Mouse (Mus musculus) lung, embryonic 15.5 days (tissue): ENCODE results near the gene Nr1d1. TPM values are rescaled to one million over a fixed set of nuclear protein-coding genes. Genes with fewer than 3 reads are reported as not detected.

Experiments used
- ATAC-seq: fragments of 200-750 bp; cut with Nextera tagmentation; 2 replicates; pipeline ENCODE4 v1.8.0; 2017; ENCODE audit warnings: moderate number of reproducible peaks, borderline replicate concordance; ENCODE audit not compliant: low FRiP score, low TSS enrichment; ENCODE audit errors: extremely low read depth
- H3K27ac ChIP-seq: fragments of 300-500 bp; sonication (generic); 2 replicates; pipeline ENCODE4 v1.5.1; 2015; ENCODE audit warnings: moderate library complexity, mild to moderate bottlenecking, inconsistent platforms
- H3K27me3 ChIP-seq: fragments of 300-500 bp; sonication (generic); 2 replicates; pipeline ENCODE4 v1.6.1; 2015; ENCODE audit warnings: inconsistent platforms
- H3K36me3 ChIP-seq: fragments of 300-500 bp; sonication (generic); 2 replicates; pipeline ENCODE4 v1.6.1; 2015; ENCODE audit warnings: inconsistent platforms
- H3K4me1 ChIP-seq: fragments of 300-500 bp; sonication (generic); 2 replicates; pipeline ENCODE4 v1.6.1; 2015; ENCODE audit warnings: inconsistent platforms
- H3K4me2 ChIP-seq: fragments of 300-500 bp; sonication (generic); 2 replicates; pipeline ENCODE4 v1.6.1; 2015; ENCODE audit warnings: inconsistent platforms, mild to moderate bottlenecking, moderate library complexity
- H3K4me3 ChIP-seq: fragments of 300-500 bp; sonication (generic); 2 replicates; pipeline ENCODE4 v1.5.1; 2015; ENCODE audit warnings: mild to moderate bottlenecking, inconsistent platforms
- H3K9ac ChIP-seq: fragments of 300-500 bp; sonication (generic); 2 replicates; pipeline ENCODE4 v1.6.1; 2015; ENCODE audit warnings: inconsistent platforms
- H3K9me3 ChIP-seq: fragments of 300-500 bp; sonication (generic); 2 replicates; pipeline ENCODE4 v1.6.1; 2016; ENCODE audit warnings: inconsistent platforms
- WGBS: fragments of 180-500 bp; shearing (Covaris S2); methylation state at CpG from one replicate; pipeline ENCODE4 v1.1.7; 2015; 5-methylcytosine and 5-hydroxymethylcytosine counted together
- polyA plus RNA-seq: library from polyadenylated mRNA; unstranded; fragments of >200 nt; fragmentation: Nextera tagmentation; extraction: Ambion mirVana; gene quantifications from 2 replicates; pipeline ENCODE4 v1.2.1, GENCODE M21; 2015

Gene Nr1d1
- polyA plus RNA-seq, 1 experiment from 2014 or later, result 1.5 TPM

DNA sequence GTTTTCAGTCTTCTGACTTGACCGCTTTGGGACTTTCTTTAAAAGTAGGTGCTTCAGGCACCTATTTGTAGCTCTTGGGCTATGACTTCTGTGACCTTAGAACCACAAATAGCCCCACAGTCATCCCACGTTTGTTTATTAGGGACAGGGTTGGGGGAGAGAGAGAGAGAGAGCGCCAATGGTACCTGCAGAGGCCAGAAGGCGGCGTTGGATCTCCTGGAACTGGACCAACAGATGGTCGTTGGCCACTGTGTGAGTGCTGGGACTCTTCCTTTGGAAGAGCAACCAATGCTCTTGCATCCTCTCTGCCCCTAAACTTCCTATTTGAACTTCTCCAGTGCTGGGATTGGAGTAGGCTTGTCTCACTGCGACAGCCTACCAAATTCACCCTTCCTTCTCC is 12.1 kb upstream of the Nr1d1 start:
- Histone ChIP-seq H3K27ac (peak overlapping the region; percentile 97), H3K36me3 (no peaks in the 10 kb centered on the region), H3K4me2 (peak overlapping the region; percentile 54), H3K4me1 (peaks cover 68% of the 10 kb centered on the region), H3K9me3 (no peaks in the 10 kb centered on the region), H3K27me3 (no peaks in the 10 kb centered on the region), H3K4me3 (no peak overlapping the region), H3K9ac (no peak overlapping the region)
- WGBS, result 22% methylated on average over 7 of the region's 7 CpGs
- ATAC-seq, result no peak

DNA sequence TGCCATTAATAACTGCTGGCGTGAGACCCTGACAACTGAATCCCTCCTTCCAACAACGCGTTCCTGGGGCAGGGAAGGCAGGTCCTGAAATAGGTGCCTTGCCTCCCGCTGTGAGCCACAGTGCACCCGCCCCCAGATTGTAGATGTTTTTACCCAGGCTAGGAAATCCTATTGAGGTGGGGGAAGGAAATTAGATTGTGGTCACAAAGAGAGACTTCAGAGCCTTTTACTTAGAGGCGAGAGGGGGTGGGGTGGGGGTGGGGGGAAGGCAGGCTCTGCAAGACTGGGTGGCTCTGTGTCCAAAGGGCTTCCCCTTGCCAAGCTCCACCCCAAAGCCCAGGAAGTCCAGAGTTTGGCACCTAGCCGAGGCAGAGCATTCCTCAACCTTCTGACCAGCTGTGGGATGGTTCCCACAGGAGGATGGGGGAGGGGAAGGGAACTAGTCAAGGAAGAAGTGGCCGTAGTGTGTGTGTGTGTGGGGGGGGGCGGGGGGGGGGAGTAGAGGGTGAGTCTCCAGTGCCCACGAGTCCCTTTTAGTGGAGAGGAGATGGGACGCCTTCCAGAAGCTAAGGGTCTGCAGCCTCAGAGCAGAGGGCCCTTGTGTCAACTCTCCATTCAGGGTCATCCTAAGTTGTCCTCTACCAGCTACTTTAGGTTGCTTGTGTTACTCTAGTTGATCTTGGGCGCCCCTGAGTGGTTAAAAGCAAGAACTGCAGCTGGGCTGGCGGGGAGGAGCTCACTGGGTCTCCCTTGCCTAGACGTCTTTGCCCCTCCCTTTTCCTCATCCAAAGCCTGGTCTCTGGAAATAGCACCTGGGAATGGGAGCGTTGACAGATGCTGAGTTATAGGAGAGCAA is 11.5 kb upstream of the Nr1d1 start:
- H3K9ac ChIP-seq, result peak overlapping the region; percentile 29; the same call in 1 of the 2 replicates
- 2% methylated on average over 15 of the region's 15 CpGs for WGBS
- H3K4me2 ChIP-seq, result peak overlapping the region; percentile 54
- peak overlapping the region; percentile 97 for H3K27ac ChIP-seq
- H3K9me3 ChIP-seq, result no peaks in the 10 kb centered on the region
- no peaks in the 10 kb centered on the region for H3K36me3 ChIP-seq
- ATAC-seq, result peak; percentile 72
- no peaks in the 10 kb centered on the region for H3K27me3 ChIP-seq
- peak overlapping the region; percentile 20 for H3K4me3 ChIP-seq
- H3K4me1 ChIP-seq, result peaks cover 75% of the 10 kb centered on the region

DNA sequence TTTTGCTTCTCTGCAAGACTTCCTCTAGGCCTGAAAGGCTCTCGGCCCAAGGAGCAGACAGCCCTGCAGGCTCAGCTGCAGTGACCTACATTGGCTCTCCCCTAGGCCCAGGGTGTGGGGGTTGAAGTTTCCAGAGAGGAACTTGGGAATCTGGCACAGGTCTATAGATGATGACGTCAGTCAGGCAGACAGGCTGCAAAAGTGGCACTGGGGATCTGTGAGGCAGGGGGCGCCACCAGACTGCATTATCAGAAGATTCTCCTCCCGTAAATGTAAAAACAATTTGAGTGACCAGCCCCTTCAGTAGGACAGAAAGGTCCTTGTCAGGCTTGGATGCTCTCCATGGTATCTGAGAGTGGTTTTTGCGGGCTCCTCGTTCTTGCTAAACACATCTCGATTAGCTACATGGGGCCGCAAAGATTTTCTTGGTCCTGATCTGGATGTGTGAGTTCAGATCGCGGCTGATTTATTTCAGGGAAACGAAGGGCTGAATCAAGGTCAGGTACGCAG is 10.7 kb upstream of the Nr1d1 start:
- 4% methylated on average over 12 of the region's 12 CpGs for WGBS
- Histone ChIP-seq H3K4me2 (peak overlapping the region; percentile 54), H3K27me3 (no peaks in the 10 kb centered on the region), H3K4me1 (peaks cover 79% of the 10 kb centered on the region), H3K9me3 (no peaks in the 10 kb centered on the region), H3K36me3 (no peaks in the 10 kb centered on the region), H3K4me3 (peak overlapping the region; percentile 20), H3K27ac (peak overlapping the region; percentile 97), H3K9ac (peak overlapping the region; percentile 29; the same call in 1 of the 2 replicates)
- peak; percentile 33; the same call in 1 of the 2 replicates for ATAC-seq

DNA sequence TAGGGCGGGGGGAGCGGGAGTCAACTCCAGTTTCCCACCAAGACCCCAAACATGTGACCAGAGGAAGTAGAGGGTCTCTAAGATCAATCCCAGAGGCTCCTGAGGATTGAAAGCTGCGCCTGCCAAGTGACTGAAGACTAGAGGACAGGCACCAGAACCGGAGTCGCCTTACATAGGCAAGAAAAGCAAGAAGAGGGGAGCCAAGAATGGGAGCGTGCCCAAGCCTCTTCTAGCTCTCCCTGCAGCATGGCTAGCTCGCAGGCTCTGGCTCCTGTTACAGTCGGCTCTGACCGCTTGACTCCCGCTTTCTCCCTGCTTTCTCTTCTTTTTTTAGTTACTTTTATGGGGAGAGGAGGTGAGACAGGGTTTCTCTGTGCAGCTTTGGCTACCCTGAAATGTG is 10.1 kb upstream of the Nr1d1 start:
- Histone ChIP-seq H3K27me3 (no peaks in the 10 kb centered on the region), H3K9ac (peak overlapping the region; percentile 29; the same call in 1 of the 2 replicates), H3K4me1 (peaks cover 79% of the 10 kb centered on the region), H3K4me3 (no peak overlapping the region), H3K9me3 (no peaks in the 10 kb centered on the region), H3K36me3 (no peaks in the 10 kb centered on the region), H3K27ac (peak overlapping the region; percentile 97), H3K4me2 (peak overlapping the region; percentile 54)
- 51% methylated on average over 10 of the region's 10 CpGs for WGBS
- no peak for ATAC-seq

DNA sequence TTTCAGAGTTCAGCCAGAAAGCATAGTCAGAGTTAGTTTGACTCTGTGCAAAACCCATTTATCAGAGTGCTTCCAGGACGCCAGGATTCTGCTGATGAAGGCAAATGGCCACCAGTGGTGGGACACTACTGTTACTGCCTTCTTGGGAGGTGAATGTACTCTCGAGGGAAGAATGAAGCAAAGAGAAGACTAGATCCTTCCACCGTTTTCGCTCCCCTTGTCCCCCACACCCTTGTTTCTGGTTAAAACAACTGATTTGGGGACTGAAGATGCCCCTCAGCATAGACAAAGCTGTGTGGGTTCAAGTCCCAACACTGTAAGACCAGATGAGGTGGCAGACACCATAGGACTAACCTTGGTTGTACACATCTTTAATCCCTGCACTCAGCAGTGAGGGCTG is 9.0 kb upstream of the Nr1d1 start:
- 63% methylated on average over 4 of the region's 4 CpGs for WGBS
- Histone ChIP-seq H3K9me3 (no peaks in the 10 kb centered on the region), H3K4me3 (no peak overlapping the region), H3K4me1 (peaks cover 73% of the 10 kb centered on the region), H3K27me3 (no peaks in the 10 kb centered on the region), H3K4me2 (no peak overlapping the region), H3K27ac (peak overlapping the region; percentile 94), H3K9ac (no peak overlapping the region), H3K36me3 (no peaks in the 10 kb centered on the region)
- ATAC-seq, result no peak

DNA sequence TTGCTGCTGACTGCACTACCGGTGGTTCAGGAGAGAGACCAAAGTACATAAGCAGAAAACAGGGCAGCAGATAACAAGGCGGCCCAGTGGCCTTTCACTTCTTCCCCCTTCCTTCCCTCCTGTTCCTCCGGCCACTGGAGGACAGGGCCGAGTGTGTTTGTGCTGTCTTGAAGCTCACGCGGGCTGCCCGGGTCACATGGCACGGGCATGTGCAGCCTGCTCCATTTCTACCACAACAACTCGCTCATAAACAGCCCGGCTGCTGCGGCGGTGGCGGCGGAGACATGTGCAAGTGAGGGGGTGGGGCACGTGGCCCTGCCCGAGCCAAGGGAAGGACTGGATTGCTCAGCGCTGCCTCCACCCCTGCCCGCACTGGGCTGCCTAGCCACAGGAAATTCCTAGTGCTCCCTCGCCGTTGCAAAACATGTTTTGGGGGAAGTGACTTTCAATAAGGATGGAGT is 8.1 kb upstream of the Nr1d1 start:
- ATAC-seq, result peak; percentile 54
- WGBS, result 1% methylated on average over 20 of the region's 20 CpGs
- H3K27me3 ChIP-seq, result no peaks in the 10 kb centered on the region
- peak overlapping the region; percentile 2; the same call in 1 of the 2 replicates for H3K9ac ChIP-seq
- peak overlapping the region; percentile 94 for H3K27ac ChIP-seq
- H3K36me3 ChIP-seq, result no peaks in the 10 kb centered on the region
- H3K4me2 ChIP-seq, result peak overlapping the region; percentile 50
- H3K4me3 ChIP-seq, result peak overlapping the region; percentile 26
- H3K4me1 ChIP-seq, result peaks cover 68% of the 10 kb centered on the region
- H3K9me3 ChIP-seq, result no peaks in the 10 kb centered on the region

DNA sequence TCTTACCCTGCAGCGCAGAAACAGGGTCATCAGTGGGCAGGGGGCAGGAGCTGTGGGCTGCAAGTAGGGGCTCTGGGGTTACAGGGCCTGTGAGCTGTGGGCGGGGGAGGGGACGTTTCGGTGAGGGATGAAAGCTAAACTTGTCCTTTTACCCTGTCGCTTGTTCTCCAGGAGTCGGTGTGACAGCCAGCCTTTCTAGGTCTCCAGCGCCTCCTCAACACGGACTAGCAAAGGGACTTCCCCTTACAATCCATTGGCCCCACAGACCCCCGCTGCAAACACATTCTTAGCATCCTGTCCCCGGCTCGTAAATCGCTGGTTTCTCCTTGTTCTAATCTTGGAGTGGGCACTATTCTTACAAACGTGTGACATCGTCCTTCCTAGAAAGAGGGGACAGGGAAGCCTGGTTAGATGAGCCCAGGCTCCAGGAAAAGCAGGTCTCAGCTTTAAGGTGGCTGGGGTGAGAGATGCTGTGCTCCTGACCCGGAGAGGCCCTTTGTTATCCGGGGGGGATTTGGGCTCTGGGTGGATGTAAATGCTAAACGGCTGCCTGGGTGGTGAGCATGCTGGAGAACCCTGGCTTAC is 7.6 kb upstream of the Nr1d1 start:
- no peak for ATAC-seq
- peak overlapping the region; percentile 50 for H3K4me2 ChIP-seq

DNA sequence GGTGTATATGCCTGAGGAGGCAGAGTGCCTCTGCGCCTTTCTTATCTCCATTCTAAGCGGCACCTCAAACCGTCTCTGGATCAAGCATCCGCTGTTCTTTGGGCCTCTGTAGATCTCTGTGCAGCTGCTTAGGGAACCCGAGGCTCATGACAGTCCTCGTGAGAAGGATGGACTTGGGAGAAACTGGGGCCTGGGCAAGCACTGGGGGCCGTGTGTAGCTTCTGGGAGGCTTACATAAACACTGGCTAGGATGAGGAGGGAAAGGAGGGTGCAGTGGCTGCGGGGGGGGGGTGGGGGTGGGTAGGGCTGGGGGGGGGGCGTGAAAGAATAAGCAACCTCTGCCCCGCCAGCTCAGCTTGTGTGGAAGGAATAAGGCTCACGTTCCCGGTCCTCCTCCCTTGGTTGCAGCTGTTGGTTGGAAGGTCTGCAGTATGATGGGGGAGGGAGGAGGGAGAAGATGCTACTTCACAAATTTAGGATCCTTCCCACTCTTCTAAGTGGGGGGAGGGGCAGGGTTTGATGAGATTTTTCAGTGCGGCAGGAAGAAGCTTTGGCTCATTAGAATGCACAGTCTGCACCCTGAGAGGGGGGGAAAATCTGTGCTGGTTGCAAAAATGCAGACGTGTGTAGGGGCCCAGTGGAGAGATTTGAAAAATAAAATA is 6.8 kb upstream of the Nr1d1 start:
- peak; percentile 9; the same call in 1 of the 2 replicates for ATAC-seq
- no peaks in the 10 kb centered on the region for H3K27me3 ChIP-seq
- H3K9ac ChIP-seq, result no peak overlapping the region
- WGBS, result 11% methylated on average over 14 of the region's 14 CpGs
- peaks cover 68% of the 10 kb centered on the region for H3K4me1 ChIP-seq
- peak overlapping the region; percentile 94 for H3K27ac ChIP-seq
- no peaks in the 10 kb centered on the region for H3K9me3 ChIP-seq
- H3K4me3 ChIP-seq, result no peak overlapping the region
- peak overlapping the region; percentile 50 for H3K4me2 ChIP-seq
- no peaks in the 10 kb centered on the region for H3K36me3 ChIP-seq

More for the DNA sequence above, 7.6 kb upstream of the Nr1d1 start:
- Histone ChIP-seq H3K4me3 (peak overlapping the region; percentile 26), H3K9ac (peak overlapping the region; percentile 2; the same call in 1 of the 2 replicates), H3K27me3 (no peaks in the 10 kb centered on the region), H3K36me3 (no peaks in the 10 kb centered on the region), H3K4me1 (peaks cover 67% of the 10 kb centered on the region), H3K27ac (peak overlapping the region; percentile 94), H3K9me3 (no peaks in the 10 kb centered on the region)
- 7% methylated on average over 17 of the region's 17 CpGs for WGBS

DNA sequence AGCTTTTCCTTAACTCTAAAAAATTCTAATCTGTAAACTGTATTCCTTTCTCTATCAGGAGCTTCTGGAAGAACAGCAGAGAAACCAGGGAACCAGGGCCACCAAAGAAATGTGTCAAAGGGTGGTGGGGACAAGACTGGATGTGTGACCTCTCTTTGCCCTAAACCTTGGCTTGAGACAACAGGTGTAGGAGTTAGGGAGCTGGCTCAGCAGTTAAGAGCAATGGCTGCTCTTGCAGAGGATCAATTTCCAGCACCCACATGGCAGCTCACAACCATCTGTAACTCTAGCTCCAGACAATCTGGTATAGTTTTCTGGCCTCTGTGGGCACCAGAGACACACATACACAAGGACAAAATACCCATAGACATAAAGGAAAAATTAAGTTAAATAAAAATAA is 2.8 kb upstream of the Nr1d1 start:
- no peaks in the 10 kb centered on the region for H3K27me3 ChIP-seq
- no peaks in the 10 kb centered on the region for H3K36me3 ChIP-seq
- H3K9ac ChIP-seq, result no peak overlapping the region
- H3K9me3 ChIP-seq, result no peaks in the 10 kb centered on the region
- ATAC-seq, result no peak
- no peak overlapping the region for H3K4me3 ChIP-seq
- H3K4me2 ChIP-seq, result no peak overlapping the region
- H3K4me1 ChIP-seq, result peaks cover 68% of the 10 kb centered on the region
- H3K27ac ChIP-seq, result peak overlapping the region; percentile 95

DNA sequence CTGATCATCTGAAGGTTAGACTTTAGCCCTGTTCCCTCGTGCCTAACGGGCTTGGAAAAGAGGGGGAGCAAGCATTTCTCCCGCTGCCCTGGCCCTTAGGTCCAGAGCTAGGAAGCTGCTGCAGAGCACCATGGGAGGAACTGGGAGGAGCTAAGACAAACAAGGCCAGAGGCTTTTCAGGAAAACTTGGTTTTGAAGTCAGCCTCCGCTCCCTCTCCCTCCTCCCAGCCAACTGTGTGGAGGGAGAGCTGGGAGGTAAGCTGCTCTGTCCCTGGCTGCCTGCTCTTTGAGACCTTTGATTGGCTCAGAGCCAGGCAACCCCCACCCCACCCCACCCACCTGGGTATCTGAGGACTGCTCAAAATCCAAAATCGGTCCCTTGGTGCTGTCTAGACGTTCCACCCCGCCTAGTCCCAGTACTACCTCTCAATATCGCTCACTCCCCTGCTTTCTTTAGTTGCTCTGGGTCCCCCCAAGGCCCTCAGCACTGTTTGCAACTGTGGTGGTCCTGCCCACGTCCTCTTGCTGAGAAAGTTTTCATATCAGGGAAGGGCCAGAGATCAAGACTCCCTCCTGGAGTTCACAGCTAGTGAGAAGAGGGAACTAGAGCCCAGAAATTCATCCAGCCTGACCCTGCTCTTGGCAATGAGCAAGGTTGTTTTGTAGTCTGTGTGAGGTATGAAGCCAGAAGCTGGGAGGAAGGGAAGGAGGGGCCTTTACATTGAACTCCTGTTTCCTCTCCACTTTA is 1.9 kb upstream of the Nr1d1 start:
- Histone ChIP-seq H3K4me2 (peak overlapping the region; percentile 87), H3K36me3 (no peaks in the 10 kb centered on the region), H3K4me1 (peaks cover 68% of the 10 kb centered on the region), H3K4me3 (no peak overlapping the region), H3K27me3 (no peaks in the 10 kb centered on the region), H3K9ac (peak overlapping the region; percentile 25; the same call in 1 of the 2 replicates), H3K27ac (peak overlapping the region; percentile 95), H3K9me3 (no peaks in the 10 kb centered on the region)
- 5% methylated on average over 9 of the region's 9 CpGs for WGBS
- no peak for ATAC-seq
